Mouse (Mus musculus): Measurements from ENCODE around the gene Ptgdr. TPM values are rescaled to one million over a fixed set of nuclear protein-coding genes. Genes with fewer than 3 reads are reported as not detected.
"Not testable (repeated sequence)": the region's sequence is repeated elsewhere in the genome, so short reads cannot be mapped to it uniquely, and the experiment has no call there.

The Ptgdr gene
- polyA plus RNA-seq, 1 experiment = not detected

- no peak for TF ChIP-seq POLR2A (IDR thresholded peaks at IDR 0.05; ENCODE audit: insufficient read depth, low read length)
- TF ChIP-seq EP300 (IDR thresholded peaks at IDR 0.05; ENCODE audit: insufficient read depth, low read depth, low read length) = no peak
- TF ChIP-seq CTCF (IDR thresholded peaks at IDR 0.05; ENCODE audit: low read depth, low read length) = no peak
- H3K4me3 ChIP-seq (ENCODE audit: low read depth, low read length) = no peak overlapping the region
- no peak overlapping the region for H3K27ac ChIP-seq (ENCODE audit: insufficient read depth, low read length)
- H3K27me3 ChIP-seq (ENCODE audit: control insufficient read depth, insufficient read depth, low read length, poor library complexity, severe bottlenecking) = peaks cover 2% of the 10 kb centered on the region; the same call in 1 of the 2 replicates
- no peaks in the 10 kb centered on the region for H3K4me1 ChIP-seq (ENCODE audit: control insufficient read depth, insufficient read depth, low read length)
- H3K36me3 ChIP-seq (ENCODE audit: control insufficient read depth, insufficient read depth, low read length, poor library complexity, severe bottlenecking) = no peaks in the 10 kb centered on the region
- H3K9ac ChIP-seq (ENCODE audit: low read depth, poor library complexity, severe bottlenecking) = no peak overlapping the region
- H3K9me3 ChIP-seq (replicated peaks; ENCODE audit: control insufficient read depth, insufficient read depth, low read length, poor library complexity, severe bottlenecking) = no peaks in the 10 kb centered on the region
These were observed 6.5 kb upstream of the Ptgdr start for GRCm38 (mm10) chr14:44865661-44866060.

- no peaks in the 10 kb centered on the region for H3K4me1 ChIP-seq (ENCODE audit: control insufficient read depth, insufficient read depth, low read length)
- H3K27me3 ChIP-seq (ENCODE audit: control insufficient read depth, insufficient read depth, low read length, poor library complexity, severe bottlenecking) = peaks cover 2% of the 10 kb centered on the region; the same call in 1 of the 2 replicates
- H3K36me3 ChIP-seq (ENCODE audit: control insufficient read depth, insufficient read depth, low read length, poor library complexity, severe bottlenecking) = no peaks in the 10 kb centered on the region
- H3K4me3 ChIP-seq (ENCODE audit: low read depth, low read length) = no peak overlapping the region
- no peak overlapping the region for H3K9ac ChIP-seq (ENCODE audit: low read depth, poor library complexity, severe bottlenecking)
- no peak for TF ChIP-seq CTCF (IDR thresholded peaks at IDR 0.05; ENCODE audit: low read depth, low read length)
- TF ChIP-seq EP300 (IDR thresholded peaks at IDR 0.05; ENCODE audit: insufficient read depth, low read depth, low read length) = no peak
- TF ChIP-seq POLR2A (IDR thresholded peaks at IDR 0.05; ENCODE audit: insufficient read depth, low read length) = no peak
- H3K27ac ChIP-seq (ENCODE audit: insufficient read depth, low read length) = no peak overlapping the region
- H3K9me3 ChIP-seq (replicated peaks; ENCODE audit: control insufficient read depth, insufficient read depth, low read length, poor library complexity, severe bottlenecking) = no peaks in the 10 kb centered on the region
These were observed 3.9 kb upstream of the Ptgdr start for GRCm38 (mm10) chr14:44863086-44863485.

GRCm38 (mm10) chr14:44861161-44861560 is 2.0 kb upstream of the Ptgdr start:
- Histone ChIP-seq H3K27ac (ENCODE audit: insufficient read depth, low read length) (no peak overlapping the region), H3K9ac (ENCODE audit: low read depth, poor library complexity, severe bottlenecking) (no peak overlapping the region), H3K9me3 (replicated peaks; ENCODE audit: control insufficient read depth, insufficient read depth, low read length, poor library complexity, severe bottlenecking) (no peaks in the 10 kb centered on the region), H3K27me3 (ENCODE audit: control insufficient read depth, insufficient read depth, low read length, poor library complexity, severe bottlenecking) (peaks cover 5% of the 10 kb centered on the region), H3K36me3 (ENCODE audit: control insufficient read depth, insufficient read depth, low read length, poor library complexity, severe bottlenecking) (no peaks in the 10 kb centered on the region), H3K4me3 (ENCODE audit: low read depth, low read length) (no peak overlapping the region), H3K4me1 (ENCODE audit: control insufficient read depth, insufficient read depth, low read length) (no peaks in the 10 kb centered on the region)
- TF ChIP-seq CTCF (IDR thresholded peaks at IDR 0.05; ENCODE audit: low read depth, low read length) (no peak), EP300 (IDR thresholded peaks at IDR 0.05; ENCODE audit: insufficient read depth, low read depth, low read length) (no peak), POLR2A (IDR thresholded peaks at IDR 0.05; ENCODE audit: insufficient read depth, low read length) (no peak)

GRCm38 (mm10) chr14:44858372-44858771 is 803 bp downstream of the Ptgdr start:
- TF ChIP-seq CTCF (IDR thresholded peaks at IDR 0.05; ENCODE audit: low read depth, low read length) (no peak), POLR2A (IDR thresholded peaks at IDR 0.05; ENCODE audit: insufficient read depth, low read length) (no peak), EP300 (IDR thresholded peaks at IDR 0.05; ENCODE audit: insufficient read depth, low read depth, low read length) (no peak)
- Histone ChIP-seq H3K9ac (ENCODE audit: low read depth, poor library complexity, severe bottlenecking) (no peak overlapping the region), H3K27ac (ENCODE audit: insufficient read depth, low read length) (no peak overlapping the region), H3K4me1 (ENCODE audit: control insufficient read depth, insufficient read depth, low read length) (no peaks in the 10 kb centered on the region), H3K27me3 (ENCODE audit: control insufficient read depth, insufficient read depth, low read length, poor library complexity, severe bottlenecking) (peaks cover 5% of the 10 kb centered on the region), H3K36me3 (ENCODE audit: control insufficient read depth, insufficient read depth, low read length, poor library complexity, severe bottlenecking) (no peaks in the 10 kb centered on the region), H3K4me3 (ENCODE audit: low read depth, low read length) (peak overlapping the region; percentile 51), H3K9me3 (replicated peaks; ENCODE audit: control insufficient read depth, insufficient read depth, low read length, poor library complexity, severe bottlenecking) (no peaks in the 10 kb centered on the region)

- not testable (repeated sequence) for H3K36me3 ChIP-seq (ENCODE audit: control insufficient read depth, insufficient read depth, low read length, poor library complexity, severe bottlenecking); H3K9ac ChIP-seq (ENCODE audit: low read depth, poor library complexity, severe bottlenecking); H3K27me3 ChIP-seq (ENCODE audit: control insufficient read depth, insufficient read depth, low read length, poor library complexity, severe bottlenecking); H3K27ac ChIP-seq (ENCODE audit: insufficient read depth, low read length); H3K4me3 ChIP-seq (ENCODE audit: low read depth, low read length); H3K9me3 ChIP-seq (replicated peaks; ENCODE audit: control insufficient read depth, insufficient read depth, low read length, poor library complexity, severe bottlenecking); H3K4me1 ChIP-seq (ENCODE audit: control insufficient read depth, insufficient read depth, low read length)
- peak; percentile 18 for TF ChIP-seq CTCF (IDR thresholded peaks at IDR 0.05; ENCODE audit: low read depth, low read length)
These were observed 8.5 kb downstream of the Ptgdr start for GRCm38 (mm10) chr14:44850637-44851036.

GRCm38 (mm10) chr14:44847740-44848139 is 11.4 kb downstream of the Ptgdr start:
- no peaks in the 10 kb centered on the region for H3K4me1 ChIP-seq (ENCODE audit: control insufficient read depth, insufficient read depth, low read length)
- H3K36me3 ChIP-seq (ENCODE audit: control insufficient read depth, insufficient read depth, low read length, poor library complexity, severe bottlenecking) = no peaks in the 10 kb centered on the region
- no peaks in the 10 kb centered on the region for H3K27me3 ChIP-seq (ENCODE audit: control insufficient read depth, insufficient read depth, low read length, poor library complexity, severe bottlenecking)
- TF ChIP-seq POLR2A (IDR thresholded peaks at IDR 0.05; ENCODE audit: insufficient read depth, low read length) = no peak
- TF ChIP-seq CTCF (IDR thresholded peaks at IDR 0.05; ENCODE audit: low read depth, low read length) = no peak
- no peak for TF ChIP-seq EP300 (IDR thresholded peaks at IDR 0.05; ENCODE audit: insufficient read depth, low read depth, low read length)
- no peaks in the 10 kb centered on the region for H3K9me3 ChIP-seq (replicated peaks; ENCODE audit: control insufficient read depth, insufficient read depth, low read length, poor library complexity, severe bottlenecking)
- H3K27ac ChIP-seq (ENCODE audit: insufficient read depth, low read length) = no peak overlapping the region
- no peak overlapping the region for H3K4me3 ChIP-seq (ENCODE audit: low read depth, low read length)
- H3K9ac ChIP-seq (ENCODE audit: low read depth, poor library complexity, severe bottlenecking) = no peak overlapping the region

Data from ES-Bruce4 (cell line).